Mouse (Mus musculus) forebrain, embryonic 16.5 days (tissue): ENCODE results near the gene Pramel1. TPM values are rescaled to one million over a fixed set of nuclear protein-coding genes. Genes with fewer than 3 reads are reported as not detected.
A peak's percentile ranks its signal among the peaks of the same experiment; 100 is the strongest.
"Not testable (repeated sequence)": the region's sequence is repeated elsewhere in the genome, so short reads cannot be mapped to it uniquely, and the experiment has no call there.

Experiments used
- ATAC-seq: fragments of 200-750 bp; cut with Nextera tagmentation; 2 replicates; pipeline ENCODE4 v1.8.0; 2017; ENCODE audit warnings: mild to moderate bottlenecking, moderate library complexity
- H3K27ac ChIP-seq: fragments of 300-500 bp; sonication (generic); 2 replicates; pipeline ENCODE4 v1.5.1; 2014; ENCODE audit warnings: low read length, control low read depth
- H3K27me3 ChIP-seq: fragments of 300-500 bp; sonication (generic); replicated peaks from 2 replicates; pipeline ENCODE4 v1.6.1; 2014; ENCODE audit warnings: low read length; ENCODE audit not compliant: control insufficient read depth, insufficient read depth
- H3K36me3 ChIP-seq: fragments of 300-500 bp; sonication (generic); 2 replicates; pipeline ENCODE4 v1.6.1; 2014; ENCODE audit not compliant: control insufficient read depth, insufficient read depth
- H3K4me1 ChIP-seq: fragments of 300-500 bp; sonication (generic); replicated peaks from 2 replicates; pipeline ENCODE4 v1.6.1; 2014; ENCODE audit warnings: low read length; ENCODE audit not compliant: control insufficient read depth, insufficient read depth
- H3K4me2 ChIP-seq: fragments of 300-500 bp; sonication (generic); 2 replicates; pipeline ENCODE4 v1.6.1; 2014; ENCODE audit warnings: mild to moderate bottlenecking, low read length, control low read depth
- H3K4me3 ChIP-seq: fragments of 300-500 bp; sonication (generic); replicated peaks from 2 replicates; pipeline ENCODE4 v1.5.1; 2014; ENCODE audit warnings: mild to moderate bottlenecking, low read length, control low read depth
- H3K9ac ChIP-seq: fragments of 300-500 bp; sonication (generic); replicated peaks from 2 replicates; pipeline ENCODE4 v1.6.1; 2014; ENCODE audit warnings: low read depth, low read length, control low read depth
- H3K9me3 ChIP-seq: fragments of 300-500 bp; sonication (generic); 2 replicates; pipeline ENCODE4 v1.6.1; 2016; ENCODE audit warnings: low read length; ENCODE audit not compliant: control insufficient read depth
- WGBS: fragments of 180-500 bp; shearing (Covaris S2); extraction: QIAGEN DNeasy Blood & Tissue Kit; methylation state at CpG from one replicate; pipeline ENCODE4 v1.1.7; 2014; 5-methylcytosine and 5-hydroxymethylcytosine counted together
- polyA plus RNA-seq: library from polyadenylated mRNA; unstranded; fragments of >200 nt; fragmentation: Nextera tagmentation; extraction: Ambion mirVana; gene quantifications from 2 replicates; pipeline ENCODE4 v1.2.1, GENCODE M21; 2015

Gene Pramel1
- not detected in 2 replicates for polyA plus RNA-seq

- H3K4me2 ChIP-seq = no peak within 1 kb of the TSS
- H3K9ac ChIP-seq = no peak within 1 kb of the TSS
- H3K36me3 ChIP-seq = no peaks in the 10 kb centered on the region
- H3K4me3 ChIP-seq = no peak within 1 kb of the TSS
- H3K9me3 ChIP-seq = no peaks in the 10 kb centered on the region
- ATAC-seq = no peak
- H3K27ac ChIP-seq = no peak within 1 kb of the TSS
- H3K4me1 ChIP-seq = 0 out of 2 replicates have a peak, but pooled peaks cover under 1% of the 10 kb centered on the region
- H3K27me3 ChIP-seq = peaks cover 2% of the 10 kb centered on the region; the same call in 1 of the 2 replicates
- 84% methylated on average over 26 of the region's 26 CpGs for WGBS
Observed at GRCm38 (mm10) chr4:143394181-143394580, at the start of gene Pramel1. Pramel1 (plus strand) TSS chr4:143394428.

GRCm38 (mm10) chr4:143345491-143345890 lies 48.7 kb upstream of the Pramel1 start:
- Histone ChIP-seq H3K27me3 (peaks cover 23% of the 10 kb centered on the region), H3K4me1 (peaks cover 14% of the 10 kb centered on the region)
- 90% methylated on average over 5 of the region's 5 CpGs for WGBS
- H3K9me3 ChIP-seq, H3K4me3 ChIP-seq, H3K4me2 ChIP-seq, H3K27ac ChIP-seq, ATAC-seq, H3K9ac ChIP-seq, H3K36me3 ChIP-seq: not testable (repeated sequence)

GRCm38 (mm10) chr4:143348678-143349077 lies 45.5 kb upstream of the Pramel1 start:
- Histone ChIP-seq H3K9ac (no peak overlapping the region), H3K4me2 (no peak overlapping the region), H3K27me3 (peaks cover 37% of the 10 kb centered on the region), H3K4me1 (peaks cover 15% of the 10 kb centered on the region), H3K4me3 (no peak overlapping the region), H3K9me3 (no peaks in the 10 kb centered on the region), H3K36me3 (no peaks in the 10 kb centered on the region), H3K27ac (no peak overlapping the region)
- ATAC-seq = no peak
- WGBS = 25% methylated on average over 5 of the region's 5 CpGs

DNA sequence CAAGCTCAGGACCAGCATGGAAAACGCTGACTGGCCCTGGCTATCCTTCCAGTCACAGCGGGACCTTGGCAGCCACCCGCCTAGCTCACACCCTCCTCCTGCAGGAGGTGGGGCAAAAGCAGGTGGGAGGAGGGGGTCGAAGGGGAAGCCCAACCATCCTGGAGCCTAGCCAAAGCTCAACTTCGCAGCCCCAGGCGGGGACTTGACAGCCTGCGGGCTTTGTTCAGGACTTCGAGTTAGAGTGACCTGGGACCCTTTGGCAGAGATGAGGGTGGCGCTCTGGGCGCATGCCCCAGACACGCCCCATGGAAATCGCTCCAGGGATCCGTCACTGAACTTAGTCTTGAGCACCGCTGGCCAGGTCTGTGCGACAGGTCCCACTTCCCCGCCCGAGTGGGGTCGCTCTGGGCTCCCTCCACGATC lies 44.7 kb upstream of the Pramel1 start, which contains the start of gene Lrrc38:
Lrrc38 (plus strand) TSS at position 274 of the 423 bp plus-strand sequence.
- H3K9me3 ChIP-seq = no peaks in the 10 kb centered on the region
- H3K4me2 ChIP-seq = peak within 1 kb of the TSS; percentile 96
- no peaks in the 10 kb centered on the region for H3K36me3 ChIP-seq
- H3K27me3 ChIP-seq = peaks cover 37% of the 10 kb centered on the region
- H3K27ac ChIP-seq = no peak within 1 kb of the TSS
- WGBS = under 1% methylated on average over 19 of the region's 19 CpGs
- ATAC-seq = 0 out of 2 replicates have a peak, but pooled peaks have one; percentile 49
- H3K4me1 ChIP-seq = peaks cover 15% of the 10 kb centered on the region
- peak within 1 kb of the TSS; percentile 48 for H3K9ac ChIP-seq
- peak within 1 kb of the TSS; percentile 50 for H3K4me3 ChIP-seq

- WGBS = 3% methylated on average over 71 of the region's 72 CpGs
- H3K27me3 ChIP-seq = peaks cover 37% of the 10 kb centered on the region
- ATAC-seq = peak; percentile 36; the same call in 1 of the 2 replicates
Observed at GRCm38 (mm10) chr4:143350047-143351015, 43.9 kb upstream of the Pramel1 start.

DNA sequence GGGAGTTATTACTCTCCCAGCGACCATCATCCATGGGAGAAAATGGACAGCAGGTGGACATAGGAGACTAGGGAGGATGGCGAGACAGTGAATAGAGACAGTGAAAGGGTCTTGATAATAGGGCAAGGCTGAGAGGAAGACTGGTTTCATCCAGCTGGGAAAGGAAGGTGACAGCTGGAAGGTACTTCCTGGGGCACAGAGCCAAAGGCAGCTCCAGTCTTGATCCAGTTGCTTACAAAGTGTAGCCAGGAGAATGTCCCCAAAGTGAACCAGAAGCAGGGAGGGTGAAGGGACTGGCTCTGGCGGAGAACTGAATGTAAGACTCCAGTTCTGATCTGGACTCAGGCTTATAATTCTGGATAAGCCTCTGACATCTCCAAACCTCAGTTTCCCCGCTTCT lies 41.9 kb upstream of the Pramel1 start:
- Histone ChIP-seq H3K27ac (no peak overlapping the region), H3K9ac (no peak overlapping the region), H3K36me3 (no peaks in the 10 kb centered on the region), H3K9me3 (no peaks in the 10 kb centered on the region), H3K27me3 (peaks cover 37% of the 10 kb centered on the region), H3K4me3 (no peak overlapping the region), H3K4me1 (peaks cover 15% of the 10 kb centered on the region), H3K4me2 (no peak overlapping the region)
- ATAC-seq = no peak
- 71% methylated on average over 4 of the region's 4 CpGs for WGBS

More at GRCm38 (mm10) chr4:143350047-143351015, 43.9 kb upstream of the Pramel1 start:
- peaks cover 15% of the 10 kb centered on the region for H3K4me1 ChIP-seq
- peak overlapping the region; percentile 96 for H3K4me2 ChIP-seq
- H3K27ac ChIP-seq = no peak overlapping the region
- H3K4me3 ChIP-seq = peak overlapping the region; percentile 50
- H3K36me3 ChIP-seq = no peaks in the 10 kb centered on the region
- peak overlapping the region; percentile 48 for H3K9ac ChIP-seq
- H3K9me3 ChIP-seq = no peaks in the 10 kb centered on the region

GRCm38 (mm10) chr4:143361520-143361919 lies 32.7 kb upstream of the Pramel1 start:
- H3K4me3 ChIP-seq = no peak overlapping the region
- no peak for ATAC-seq
- no peaks in the 10 kb centered on the region for H3K9me3 ChIP-seq
- H3K27me3 ChIP-seq = no peaks in the 10 kb centered on the region
- WGBS = 70% methylated on average over 10 of the region's 10 CpGs
- no peaks in the 10 kb centered on the region for H3K4me1 ChIP-seq
- H3K4me2 ChIP-seq = no peak overlapping the region
- H3K36me3 ChIP-seq = no peaks in the 10 kb centered on the region
- H3K27ac ChIP-seq = no peak overlapping the region
- no peak overlapping the region for H3K9ac ChIP-seq

DNA sequence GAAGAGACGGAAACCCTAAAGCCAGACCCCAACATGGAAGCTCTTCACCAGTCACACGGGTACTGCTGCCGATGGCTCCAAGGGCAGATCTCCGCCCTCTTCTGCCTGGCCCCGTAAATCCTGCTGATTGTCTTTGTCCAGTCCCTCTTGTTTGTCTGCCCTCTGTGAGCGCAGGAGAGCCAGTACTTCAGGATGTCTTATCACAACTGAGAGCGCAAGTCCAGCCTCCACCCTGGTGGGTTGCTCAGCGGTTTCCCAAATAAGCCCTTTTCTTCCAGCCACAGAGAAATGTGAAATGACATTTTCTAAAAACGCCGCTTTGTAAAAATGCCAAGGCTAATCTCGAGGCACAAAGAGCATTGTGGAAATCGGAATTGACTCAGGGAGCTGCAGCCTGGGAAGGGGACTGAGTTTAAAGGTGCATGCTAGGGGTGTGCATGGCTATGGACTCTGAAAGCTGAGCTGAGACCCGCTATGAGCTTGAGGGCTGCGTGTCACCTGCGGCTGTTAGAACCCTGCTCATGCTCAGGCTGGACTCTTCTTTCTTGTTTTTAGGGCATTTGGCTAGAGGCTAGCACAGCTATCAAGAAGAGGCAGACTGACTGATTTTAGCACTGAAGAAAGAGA lies 27.7 kb upstream of the Pramel1 start:
- ATAC-seq = no peak
- Histone ChIP-seq H3K9me3 (no peaks in the 10 kb centered on the region; the same call in 1 of the 2 replicates), H3K4me3 (no peak overlapping the region), H3K27ac (no peak overlapping the region), H3K9ac (no peak overlapping the region), H3K36me3 (no peaks in the 10 kb centered on the region), H3K4me1 (no peaks in the 10 kb centered on the region), H3K4me2 (no peak overlapping the region), H3K27me3 (no peaks in the 10 kb centered on the region)
- 21% methylated on average over 15 of the region's 15 CpGs for WGBS

- Histone ChIP-seq H3K4me2 (no peak overlapping the region), H3K27me3 (no peaks in the 10 kb centered on the region), H3K36me3 (no peaks in the 10 kb centered on the region), H3K4me1 (no peaks in the 10 kb centered on the region), H3K27ac (no peak overlapping the region), H3K9ac (no peak overlapping the region), H3K4me3 (no peak overlapping the region), H3K9me3 (no peaks in the 10 kb centered on the region)
- 34% methylated on average over 7 of the region's 7 CpGs for WGBS
- peak; percentile 18; the same call in 1 of the 2 replicates for ATAC-seq
Observed at GRCm38 (mm10) chr4:143379480-143379879, 14.7 kb upstream of the Pramel1 start.
